Mouse (Mus musculus) erythroblast, embryonic 14.5 days (primary cell): ENCODE measurements around the gene Tlcd2. TPM values are rescaled to one million over a fixed set of nuclear protein-coding genes. Genes with fewer than 3 reads are reported as not detected.

Source experiments
- H3K27me3 ChIP-seq: 2 replicates; pipeline ENCODE4 v1.6.1; 2012; ENCODE audit warnings: inconsistent platforms; ENCODE audit not compliant: control insufficient read depth
- H3K36me3 ChIP-seq: 2 replicates; pipeline ENCODE4 v1.6.1; 2012; ENCODE audit warnings: mild to moderate bottlenecking, inconsistent platforms; ENCODE audit not compliant: control insufficient read depth
- H3K4me1 ChIP-seq: 2 replicates; pipeline ENCODE4 v1.6.1; 2012; ENCODE audit warnings: inconsistent platforms; ENCODE audit not compliant: control insufficient read depth
- H3K4me3 ChIP-seq: replicated peaks from 2 replicates; pipeline ENCODE3; 2012; ENCODE audit warnings: moderate library complexity, mild to moderate bottlenecking, inconsistent platforms
- H3K9me3 ChIP-seq: 2 replicates; pipeline ENCODE4 v1.6.1; 2012; ENCODE audit warnings: low read length, inconsistent platforms, mixed read lengths; ENCODE audit not compliant: control insufficient read depth
- GATA1 ChIP-seq: IDR thresholded peaks from 2 replicates; pipeline ENCODE4 v1.6.1; 2012; ENCODE audit warnings: low read length, inconsistent platforms, mixed read lengths
- TAL1 ChIP-seq: IDR thresholded peaks from 3 replicates; pipeline ENCODE4 v1.6.1; 2012; ENCODE audit warnings: low read length, inconsistent platforms, mixed read lengths
- polyA plus RNA-seq: library from polyadenylated mRNA; stranded (reverse); fragments of >175 nt; gene quantifications from 2 replicates; pipeline ENCODE4 v1.2.3, GENCODE M21; 2012

Gene Tlcd2
- 0.15 and 0.41 TPM in 2 replicates for polyA plus RNA-seq

DNA sequence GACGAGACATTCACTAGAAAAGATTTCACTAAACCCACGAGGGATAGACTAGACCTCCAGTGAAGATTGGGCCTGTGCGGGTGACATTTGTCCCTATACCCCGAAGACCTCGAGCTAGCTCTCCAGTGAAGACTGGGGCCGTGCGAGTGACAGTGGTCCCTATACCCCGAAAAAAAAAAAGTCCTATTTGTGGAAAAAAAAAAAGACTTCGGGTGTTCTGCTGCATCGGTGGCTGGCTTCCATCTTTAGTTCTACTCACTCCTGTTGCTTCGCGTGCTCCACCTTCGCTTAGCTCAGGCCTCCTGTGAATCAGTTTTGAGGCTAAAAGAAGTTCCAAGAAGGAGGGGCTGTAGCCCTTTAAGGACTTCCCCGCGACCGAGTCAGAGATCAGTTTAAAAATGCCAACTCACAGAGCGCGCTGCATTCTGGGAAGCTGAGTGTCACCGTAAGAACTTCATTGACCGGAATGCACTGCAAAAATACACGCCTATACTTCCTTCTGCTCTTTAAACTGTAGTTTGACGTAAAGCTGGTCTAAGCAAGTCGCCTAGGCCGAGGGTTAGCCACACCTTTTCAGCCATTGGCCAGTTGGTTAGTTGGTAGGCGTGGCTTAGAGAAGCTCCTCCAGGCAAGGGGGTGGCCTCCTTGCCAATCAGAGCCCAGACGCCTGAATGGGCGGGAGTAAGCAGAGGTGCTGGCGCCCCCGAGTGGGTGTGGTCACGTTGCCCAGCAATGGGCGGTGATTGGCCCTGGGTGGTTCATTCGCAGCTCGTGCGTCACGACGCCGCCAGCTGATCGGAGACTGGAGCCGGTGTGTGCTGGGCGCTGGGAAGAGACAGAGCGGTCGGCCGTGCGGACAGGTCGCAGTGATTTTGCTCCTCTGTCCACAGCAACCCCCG lies at the start of gene Tlcd2:
Tlcd2 (plus strand) TSS at position 872 of the 899 bp plus-strand sequence.
- H3K36me3 ChIP-seq = peaks cover 36% of the 10 kb centered on the region
- TF ChIP-seq TAL1 = no peak
- no peak for TF ChIP-seq GATA1
- H3K4me3 ChIP-seq = peak within 1 kb of the TSS; percentile 74
- no peaks in the 10 kb centered on the region for H3K27me3 ChIP-seq
- no peaks in the 10 kb centered on the region; the same call in none of the 2 replicates for H3K9me3 ChIP-seq
- peaks cover 86% of the 10 kb centered on the region for H3K4me1 ChIP-seq

DNA sequence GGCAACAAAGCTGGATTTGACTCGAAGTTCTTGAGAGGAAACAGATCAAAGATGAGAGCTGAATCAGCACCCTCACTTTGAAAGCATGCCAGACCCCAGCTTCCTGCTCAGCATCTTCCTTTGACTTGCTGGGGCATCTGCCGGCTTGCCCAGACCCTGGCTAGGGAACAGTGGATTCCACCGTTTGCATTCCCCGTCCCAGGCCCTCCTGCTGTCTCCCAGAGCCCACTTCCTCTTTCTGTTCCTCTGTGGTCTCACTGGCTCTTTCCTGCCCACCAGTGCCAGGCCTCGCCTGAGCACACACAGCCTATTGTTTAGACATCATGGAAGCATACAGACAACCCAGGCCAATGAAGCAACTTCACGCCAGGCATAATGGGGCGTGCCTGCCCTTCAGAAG lies 46.4 kb upstream of the Tlcd2 start:
- peaks cover under 1% of the 10 kb centered on the region; the same call in 1 of the 2 replicates for H3K36me3 ChIP-seq
- no peaks in the 10 kb centered on the region for H3K4me1 ChIP-seq
- no peak overlapping the region for H3K4me3 ChIP-seq
- no peaks in the 10 kb centered on the region for H3K9me3 ChIP-seq
- no peaks in the 10 kb centered on the region for H3K27me3 ChIP-seq
- TF ChIP-seq TAL1 (no peak), GATA1 (no peak)

DNA sequence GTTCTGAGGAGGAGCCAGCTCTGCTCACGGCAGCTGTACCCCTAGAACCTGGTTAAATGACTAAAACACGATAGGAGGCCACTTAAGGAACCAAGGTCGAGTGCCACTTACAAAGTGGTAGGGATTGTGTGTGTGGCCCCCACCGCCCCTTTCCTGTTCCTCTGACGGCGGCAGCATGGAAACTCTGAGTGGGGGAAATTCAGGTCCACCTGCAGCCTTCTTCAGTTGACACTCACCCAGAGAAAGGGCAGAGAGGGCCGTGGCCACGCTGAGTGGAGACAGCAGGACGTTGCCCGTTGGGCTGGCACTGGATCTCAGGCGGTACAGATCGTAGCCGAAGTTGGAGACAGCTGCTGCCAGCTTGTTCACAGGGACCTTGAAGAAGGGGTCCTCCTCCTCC lies 45.5 kb upstream of the Tlcd2 start:
- Histone ChIP-seq H3K4me1 (no peaks in the 10 kb centered on the region), H3K27me3 (no peaks in the 10 kb centered on the region), H3K9me3 (no peaks in the 10 kb centered on the region), H3K4me3 (no peak overlapping the region), H3K36me3 (no peaks in the 10 kb centered on the region; the same call in 1 of the 2 replicates)
- TF ChIP-seq GATA1 = no peak
- TF ChIP-seq TAL1 = no peak

DNA sequence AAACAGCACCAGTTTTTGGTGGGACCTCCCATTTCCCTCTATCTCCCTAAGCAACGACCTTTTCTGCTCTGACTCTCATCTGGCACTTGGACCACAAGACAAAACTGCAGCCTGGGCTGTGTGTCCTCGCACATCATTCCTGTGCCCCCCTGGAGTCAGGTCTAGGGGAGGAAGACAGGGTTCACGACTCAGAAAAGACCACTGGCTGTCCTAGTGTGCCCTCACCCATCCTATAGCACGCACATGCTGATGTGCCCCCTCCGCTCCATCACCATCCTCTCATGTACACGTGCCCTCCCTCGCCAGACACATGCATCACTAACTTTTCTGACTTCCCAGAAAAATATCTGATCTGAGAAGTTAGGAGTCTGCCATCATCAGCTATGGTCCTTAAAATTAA lies 41.5 kb upstream of the Tlcd2 start:
- H3K9me3 ChIP-seq = no peaks in the 10 kb centered on the region
- peaks cover 5% of the 10 kb centered on the region; the same call in 1 of the 2 replicates for H3K27me3 ChIP-seq
- TF ChIP-seq GATA1 (no peak), TAL1 (no peak)
- H3K4me1 ChIP-seq = no peaks in the 10 kb centered on the region
- H3K36me3 ChIP-seq = no peaks in the 10 kb centered on the region; the same call in 1 of the 2 replicates
- no peak overlapping the region for H3K4me3 ChIP-seq

DNA sequence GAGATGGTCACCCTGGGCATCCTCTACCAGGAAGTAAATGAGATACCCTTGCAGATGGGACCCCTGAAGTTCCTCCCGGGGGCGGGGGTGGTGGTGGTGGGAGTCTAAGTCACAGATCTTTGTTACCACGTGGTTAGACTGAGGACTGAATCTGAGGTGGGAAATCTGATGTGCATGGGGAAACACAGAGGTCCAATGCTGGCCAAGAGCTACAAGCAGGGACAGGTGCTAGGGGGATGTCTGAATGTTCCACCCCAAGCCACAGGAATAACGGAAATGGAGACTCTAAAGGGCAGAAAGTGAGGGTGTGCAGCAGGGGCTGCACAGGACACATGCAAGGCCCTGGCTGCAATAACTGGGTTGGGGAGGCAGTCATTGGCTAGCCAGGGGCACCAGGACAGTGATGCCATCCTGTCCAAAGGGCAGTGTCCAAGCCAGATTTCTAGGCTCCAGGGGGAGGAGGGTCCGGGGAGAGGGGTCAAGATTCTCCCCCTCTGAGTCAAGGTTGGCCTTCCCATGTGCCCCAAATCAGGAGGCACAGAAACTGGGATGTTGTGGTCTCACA lies 40.6 kb upstream of the Tlcd2 start:
- Histone ChIP-seq H3K4me1 (no peaks in the 10 kb centered on the region), H3K27me3 (peaks cover 5% of the 10 kb centered on the region; the same call in 1 of the 2 replicates), H3K4me3 (peak overlapping the region; percentile 13), H3K36me3 (no peaks in the 10 kb centered on the region; the same call in 1 of the 2 replicates), H3K9me3 (no peaks in the 10 kb centered on the region)
- TF ChIP-seq GATA1 (no peak), TAL1 (no peak)

DNA sequence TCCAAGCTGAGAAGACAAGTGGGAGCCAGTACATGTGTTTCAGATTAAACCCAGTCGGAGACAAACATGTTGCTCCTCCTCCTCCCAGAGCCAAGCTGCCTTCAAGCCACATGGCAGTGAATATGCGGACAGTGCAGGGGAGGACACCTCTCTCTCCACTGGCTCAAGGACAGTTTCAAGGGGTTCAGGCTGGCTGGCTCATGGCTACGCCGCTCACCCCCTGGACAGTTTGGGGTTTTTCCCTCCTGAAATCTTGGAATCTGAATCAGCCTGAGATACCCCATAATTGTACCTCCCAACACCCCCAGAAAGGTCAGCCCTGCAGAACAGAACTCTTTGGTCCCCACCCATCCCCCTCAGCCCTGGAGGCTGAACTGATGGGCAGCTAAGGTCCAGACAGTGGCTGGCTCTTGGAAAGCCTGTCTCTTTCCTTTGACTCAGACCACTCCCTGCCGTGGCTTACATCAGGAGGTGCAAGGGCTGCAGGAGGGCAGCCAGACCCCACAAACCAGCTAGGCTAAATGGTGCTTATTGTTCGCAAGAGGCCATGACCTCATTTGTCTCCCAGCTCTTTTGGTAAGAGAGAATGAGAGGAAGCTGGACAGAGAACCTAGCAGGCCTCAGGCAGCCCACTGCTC lies 40.0 kb upstream of the Tlcd2 start:
- H3K9me3 ChIP-seq = no peaks in the 10 kb centered on the region
- TF ChIP-seq TAL1 = no peak
- no peak for TF ChIP-seq GATA1
- peak overlapping the region; percentile 52 for H3K4me3 ChIP-seq
- H3K36me3 ChIP-seq = no peaks in the 10 kb centered on the region; the same call in 1 of the 2 replicates
- H3K4me1 ChIP-seq = no peaks in the 10 kb centered on the region
- H3K27me3 ChIP-seq = peaks cover 5% of the 10 kb centered on the region; the same call in 1 of the 2 replicates

DNA sequence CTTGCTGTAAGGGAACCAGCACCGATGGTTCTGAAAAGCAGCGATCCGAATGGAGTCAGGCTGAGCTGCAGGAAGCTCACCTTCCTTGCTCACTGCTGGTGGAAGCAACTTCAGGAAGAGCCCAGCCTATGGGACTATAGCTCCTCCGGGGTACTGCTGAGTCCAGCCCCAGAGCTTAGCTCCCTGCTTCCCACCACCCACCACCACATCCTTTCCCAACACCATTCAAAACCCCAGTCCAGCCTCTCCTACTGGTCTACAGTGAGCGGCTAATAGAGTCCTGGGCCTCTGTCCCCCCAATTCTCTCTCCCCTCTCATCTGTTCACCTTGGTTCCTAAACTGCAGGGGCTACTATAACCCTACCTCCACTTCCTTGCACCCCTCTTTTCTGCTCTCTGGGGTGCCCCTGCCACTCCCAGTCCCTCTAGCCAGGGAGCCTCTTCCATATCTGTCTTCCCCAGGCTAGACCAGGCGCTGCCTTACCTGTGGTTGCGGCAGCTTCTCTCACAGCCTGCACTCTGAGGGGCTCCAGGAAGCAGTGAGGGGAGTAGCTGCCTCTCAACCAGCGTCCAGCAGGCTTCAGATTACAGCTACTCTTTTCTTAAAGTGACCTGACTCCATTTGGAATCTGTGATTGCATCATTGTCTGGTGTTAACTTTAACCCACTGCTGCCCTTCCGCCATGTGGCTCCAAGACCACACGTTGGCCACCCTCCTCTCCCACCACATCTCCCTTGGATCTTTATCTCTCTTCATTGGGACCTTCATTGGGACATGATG lies 39.3 kb upstream of the Tlcd2 start, which contains the start of gene Serpinf1:
Serpinf1 (minus strand) TSS at position 689 of the 780 bp plus-strand sequence.
- peaks cover 5% of the 10 kb centered on the region; the same call in 1 of the 2 replicates for H3K27me3 ChIP-seq
- TF ChIP-seq TAL1 (no peak), GATA1 (no peak)
- no peaks in the 10 kb centered on the region for H3K4me1 ChIP-seq
- H3K9me3 ChIP-seq = no peaks in the 10 kb centered on the region
- no peaks in the 10 kb centered on the region; the same call in 1 of the 2 replicates for H3K36me3 ChIP-seq
- H3K4me3 ChIP-seq = peak within 1 kb of the TSS; percentile 52

DNA sequence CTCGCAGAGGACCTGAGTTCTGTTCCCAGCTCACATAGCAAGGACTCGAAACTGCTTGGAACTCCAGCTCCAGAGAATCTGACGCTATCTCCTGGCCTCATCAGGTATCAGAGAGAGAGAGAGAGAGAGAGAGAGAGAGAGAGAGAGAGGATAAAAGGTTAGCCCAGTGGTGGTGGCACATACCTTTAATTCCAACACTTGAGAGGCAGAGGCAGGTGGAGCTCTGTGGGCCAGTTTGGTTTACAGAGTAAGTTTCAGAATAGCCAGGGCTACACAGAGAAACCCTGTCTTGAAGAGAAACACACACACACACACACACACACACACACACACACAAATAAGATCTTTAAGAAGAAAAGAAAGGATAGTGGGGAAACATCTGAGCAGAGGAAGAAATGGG lies 38.4 kb upstream of the Tlcd2 start:
- no peak for TF ChIP-seq TAL1
- no peak for TF ChIP-seq GATA1
- Histone ChIP-seq H3K9me3 (no peaks in the 10 kb centered on the region), H3K27me3 (peaks cover 5% of the 10 kb centered on the region; the same call in 1 of the 2 replicates), H3K4me1 (no peaks in the 10 kb centered on the region), H3K4me3 (no peak overlapping the region), H3K36me3 (no peaks in the 10 kb centered on the region)
